Mouse (Mus musculus): ENCODE measurements around the gene Plxnd1. TPM values are rescaled to one million over a fixed set of nuclear protein-coding genes. Genes with fewer than 3 reads are reported as not detected.

The Plxnd1 gene
- total and polyA plus RNA-seq, 3 experiments: 27.7 to 73.8 (median 63.2) TPM

DNA sequence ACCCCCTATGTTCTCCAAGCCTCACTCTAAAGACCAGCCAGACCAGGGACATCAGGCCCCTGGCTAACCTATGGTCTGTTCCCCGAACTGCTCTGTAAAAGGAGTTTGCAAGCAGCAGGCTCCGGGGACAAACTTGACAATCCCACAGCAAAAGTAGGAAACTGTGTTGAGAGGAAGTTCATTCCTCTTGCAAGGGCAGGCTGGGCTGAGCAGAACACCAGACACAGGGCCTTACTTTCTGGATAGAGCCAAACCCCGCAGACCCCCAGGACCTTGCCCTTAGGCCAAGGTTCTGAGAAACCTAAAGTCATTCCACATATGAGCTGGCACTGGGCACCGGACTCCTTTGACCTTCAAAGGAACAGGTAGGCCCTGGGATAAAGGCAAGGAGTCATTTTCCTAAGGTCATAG lies 731 bp upstream of the Plxnd1 start:
- in situ Hi-C loops (cut with MboI; ENCODE audit: low pct_ligation_motif_present, low pct_unique_long_range_greater_than_20kb, low sequenced_read_pairs) (loop anchor here (5.0 kb wide), 1 partner anchor 93 kb away; no protein-coding TSS in a partner anchor), dilution Hi-C loops (cut with MboI; ENCODE audit: extremely low pct_ligation_motif_present, extremely low pct_unique_long_range_greater_than_20kb, low sequenced_read_pairs) (no loop called here)
- Histone ChIP-seq H3K27ac (ENCODE audit: insufficient read depth, low read depth) (peak overlapping the region; percentile 92), H3K4me2 (ENCODE audit: insufficient read depth, low read depth, poor library complexity, severe bottlenecking) (peak overlapping the region; percentile 52), H3K27me3 (replicated peaks) (peaks cover 11% of the 10 kb centered on the region), H3K36me3 (replicated peaks in 1 of 2; ENCODE audit: control insufficient read depth in 1 of 2, insufficient read depth in 1 of 2, low read length in 1 of 2) (no peaks in the 10 kb centered on the region), H3K4me1 (ENCODE audit: control insufficient read depth in 1 of 2, insufficient read depth in 2 of 2) (peaks cover 30 to 77% of the 10 kb centered on the region in 2 experiments), H3K4me3 (replicated peaks in 1 of 3; ENCODE audit: low read depth in 2 of 3, low read length in 2 of 3, poor library complexity in 1 of 3) (peak overlapping the region in 2 of 3 experiments; percentile 18 to 26), H3K9ac (ENCODE audit: insufficient read depth, low read depth) (no peak overlapping the region), H3K79me2 (replicated peaks; ENCODE audit: control insufficient read depth, extremely low read depth, insufficient read depth, poor library complexity, severe bottlenecking) (peaks cover 35% of the 10 kb centered on the region), H3K9me3 (replicated peaks; ENCODE audit: low read length) (no peaks in the 10 kb centered on the region)
- no peak for DNase-seq (ENCODE audit: extremely low read depth)
- no peak for TF ChIP-seq ZMIZ1 (IDR thresholded peaks at IDR 0.05; ENCODE audit: low read depth, low read length)
- no peak for TF ChIP-seq KAT2A (IDR thresholded peaks at IDR 0.05; ENCODE audit: insufficient replicate concordance, low read length)
- TF ChIP-seq POLR2A (IDR thresholded peaks at IDR 0.05; ENCODE audit: low read depth, low read length): no peak
- no peak for TF ChIP-seq E2F4 (IDR thresholded peaks at IDR 0.05; ENCODE audit: insufficient replicate concordance, low read depth, low read length)
- no peak for TF ChIP-seq EP300 (IDR thresholded peaks at IDR 0.05; ENCODE audit: low read length)
- no peak for TF ChIP-seq IRF4 (IDR thresholded peaks at IDR 0.05; ENCODE audit: low read depth, low read length)
- TF ChIP-seq CHD1 (IDR thresholded peaks at IDR 0.05; ENCODE audit: low read depth, low read length): no peak
- TF ChIP-seq MAZ (IDR thresholded peaks at IDR 0.05; ENCODE audit: low read depth, low read length): no peak; the same call in 1 of the 2 replicates
- no peak for TF ChIP-seq MYC (IDR thresholded peaks at IDR 0.05; ENCODE audit: low read depth, low read length)
- TF ChIP-seq CTCF (conservative IDR thresholded peaks at IDR 0.05 in 1 of 2, IDR thresholded peaks at IDR 0.05 in 1 of 2; ENCODE audit: low read depth in 2 of 2, low read length in 2 of 2): no peak
- no peak for TF ChIP-seq NRF1 (IDR thresholded peaks at IDR 0.05; ENCODE audit: low read depth, low read length)
- TF ChIP-seq TBP (conservative IDR thresholded peaks at IDR 0.05; ENCODE audit: low read depth, low read length): no peak

DNA sequence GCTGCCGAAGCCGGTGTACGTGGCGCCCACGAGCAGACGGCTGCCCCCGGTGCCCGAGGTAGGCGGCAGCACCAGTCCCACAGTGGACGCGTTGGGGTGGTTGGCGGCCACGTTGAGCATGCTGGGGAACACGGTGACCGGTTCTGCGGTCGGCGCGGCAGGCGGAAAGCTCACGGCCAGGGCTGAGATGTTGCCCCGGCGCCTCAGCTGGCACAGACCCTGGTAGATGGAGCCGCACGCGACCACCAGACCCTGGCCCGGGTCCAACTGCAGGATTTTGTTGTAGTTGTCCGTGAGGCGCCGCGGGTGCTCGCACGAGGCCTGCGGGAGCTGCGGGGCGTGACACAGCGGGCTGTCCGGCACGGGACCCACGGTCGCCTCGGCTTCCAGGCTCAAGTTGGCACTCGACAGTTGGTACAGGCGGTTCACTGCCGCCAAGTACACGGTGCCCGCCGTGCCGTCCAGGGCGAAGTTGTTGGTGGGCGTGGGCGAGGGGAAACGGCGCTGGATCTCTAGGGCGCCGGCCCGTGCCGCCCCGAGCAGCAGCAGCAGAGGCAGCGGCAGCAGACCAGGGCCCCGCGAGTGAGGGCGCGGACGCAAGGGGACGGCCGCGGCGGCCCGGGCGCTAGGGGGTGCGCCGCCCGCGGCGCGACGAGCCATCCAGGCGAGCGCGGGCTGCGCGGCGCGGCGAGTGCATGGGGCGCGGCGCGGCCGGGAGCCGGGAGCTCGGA lies 494 bp downstream of the Plxnd1 start:
- DNase-seq (ENCODE audit: extremely low read depth): no peak
- TF ChIP-seq TBP (conservative IDR thresholded peaks at IDR 0.05; ENCODE audit: low read depth, low read length): no peak
- no peak for TF ChIP-seq KAT2A (IDR thresholded peaks at IDR 0.05; ENCODE audit: insufficient replicate concordance, low read length)
- peak in 1 of 2 experiments; percentile 10; a peak in 1 of 4 replicates for TF ChIP-seq CTCF (conservative IDR thresholded peaks at IDR 0.05 in 1 of 2, IDR thresholded peaks at IDR 0.05 in 1 of 2; ENCODE audit: low read depth in 2 of 2, low read length in 2 of 2)
- TF ChIP-seq MAFK (IDR thresholded peaks at IDR 0.05; ENCODE audit: insufficient replicate concordance, low read length): no peak
- no peak for TF ChIP-seq RAD21 (IDR thresholded peaks at IDR 0.05; ENCODE audit: low read depth, low read length)
- no peak for TF ChIP-seq IRF4 (IDR thresholded peaks at IDR 0.05; ENCODE audit: low read depth, low read length)
- no peak; the same call in 1 of the 2 replicates for TF ChIP-seq MAX (IDR thresholded peaks at IDR 0.05; ENCODE audit: low read length)
- no peak for TF ChIP-seq MEF2A (IDR thresholded peaks at IDR 0.05; ENCODE audit: borderline replicate concordance, low read depth, low read length)
- no peak for TF ChIP-seq ZKSCAN1 (IDR thresholded peaks at IDR 0.05; ENCODE audit: borderline replicate concordance, low read depth, low read length)
- no peak for TF ChIP-seq GABPA (IDR thresholded peaks at IDR 0.05; ENCODE audit: insufficient replicate concordance, low read depth, low read length)
- no peak for TF ChIP-seq CHD1 (IDR thresholded peaks at IDR 0.05; ENCODE audit: low read depth, low read length)
- TF ChIP-seq MAZ (IDR thresholded peaks at IDR 0.05; ENCODE audit: low read depth, low read length): no peak
- TF ChIP-seq ZMIZ1 (IDR thresholded peaks at IDR 0.05; ENCODE audit: low read depth, low read length): no peak
- no peak for TF ChIP-seq E2F4 (IDR thresholded peaks at IDR 0.05; ENCODE audit: insufficient replicate concordance, low read depth, low read length)
- 0 out of 2 replicates have a peak, but pooled peaks have one; percentile 3 for TF ChIP-seq NRF1 (IDR thresholded peaks at IDR 0.05; ENCODE audit: low read depth, low read length)
- no peak for TF ChIP-seq TCF12 (IDR thresholded peaks at IDR 0.05; ENCODE audit: low read depth, low read length)
- peak; percentile 19 for TF ChIP-seq MXI1 (IDR thresholded peaks at IDR 0.05; ENCODE audit: low read depth, low read length)
- no peak for TF ChIP-seq PAX5 (IDR thresholded peaks at IDR 0.05; ENCODE audit: low read length)
- no peak for TF ChIP-seq EP300 (IDR thresholded peaks at IDR 0.05; ENCODE audit: low read length)
- no peak for TF ChIP-seq USF1 (IDR thresholded peaks at IDR 0.05; ENCODE audit: low read depth, low read length)
- TF ChIP-seq SMC3 (IDR thresholded peaks at IDR 0.05; ENCODE audit: low read depth, low read length): no peak
- no peak for TF ChIP-seq MYC (IDR thresholded peaks at IDR 0.05; ENCODE audit: low read depth, low read length)
- TF ChIP-seq UBTF (IDR thresholded peaks at IDR 0.05; ENCODE audit: low read depth, low read length): no peak; the same call in 1 of the 2 replicates
- no peak for TF ChIP-seq POLR2A (IDR thresholded peaks at IDR 0.05; ENCODE audit: low read depth, low read length)
- no peak for TF ChIP-seq USF2 (conservative IDR thresholded peaks at IDR 0.05; ENCODE audit: low read depth, low read length)
- TF ChIP-seq BHLHE40 (IDR thresholded peaks at IDR 0.05; ENCODE audit: low read depth, low read length): peak; percentile 87
- no peak for TF ChIP-seq JUN (IDR thresholded peaks at IDR 0.05; ENCODE audit: insufficient read depth, low read depth, low read length)
- dilution Hi-C loops (cut with MboI; ENCODE audit: extremely low pct_ligation_motif_present, extremely low pct_unique_long_range_greater_than_20kb, low sequenced_read_pairs): no loop called here
- H3K4me1 ChIP-seq (ENCODE audit: control insufficient read depth in 1 of 2, insufficient read depth in 2 of 2): peaks cover 32 to 85% of the 10 kb centered on the region in 2 experiments
- peak overlapping the region; percentile 69 to 96 (median 88) for H3K4me3 ChIP-seq (replicated peaks in 1 of 3; ENCODE audit: low read depth in 2 of 3, low read length in 2 of 3, poor library complexity in 1 of 3)
- peaks cover 40% of the 10 kb centered on the region for H3K79me2 ChIP-seq (replicated peaks; ENCODE audit: control insufficient read depth, extremely low read depth, insufficient read depth, poor library complexity, severe bottlenecking)
- H3K27me3 ChIP-seq (replicated peaks): peaks cover 11% of the 10 kb centered on the region
- H3K9me3 ChIP-seq (replicated peaks; ENCODE audit: low read length): no peaks in the 10 kb centered on the region
- in situ Hi-C loops (cut with MboI; ENCODE audit: low pct_ligation_motif_present, low pct_unique_long_range_greater_than_20kb, low sequenced_read_pairs): no loop called here
- peak overlapping the region; percentile 91 for H3K4me2 ChIP-seq (ENCODE audit: insufficient read depth, low read depth, poor library complexity, severe bottlenecking)
- H3K36me3 ChIP-seq (replicated peaks in 1 of 2; ENCODE audit: control insufficient read depth in 1 of 2, insufficient read depth in 1 of 2, low read length in 1 of 2): no peaks in the 10 kb centered on the region
- peak overlapping the region; percentile 33 for H3K27ac ChIP-seq (ENCODE audit: insufficient read depth, low read depth)
- peak overlapping the region; percentile 11; the same call in 1 of the 2 replicates for H3K9ac ChIP-seq (ENCODE audit: insufficient read depth, low read depth)

Measured in CH12.LX (cell line).